Mouse (Mus musculus) right cerebral cortex, adult 18-20 months (tissue): ENCODE measurements around the gene Msx1.

Source experiments
- DNase-seq: peaks from one replicate; pipeline ENCODE4 v3.0.0; 2022; ENCODE audit warnings: mixed read lengths

Gene Msx1

GRCm38 (mm10) chr5:37792154-37792553 lies 32.2 kb downstream of the Msx1 start:
- no peak for DNase-seq

GRCm38 (mm10) chr5:37784847-37785391 lies 39.5 kb downstream of the Msx1 start:
- no peak for DNase-seq

- DNase-seq: no peak
These were observed 41.1 kb downstream of the Msx1 start for GRCm38 (mm10) chr5:37783306-37783705.

- DNase-seq: no peak
These were observed 48.7 kb downstream of the Msx1 start for GRCm38 (mm10) chr5:37775681-37776080.

GRCm38 (mm10) chr5:37774011-37774410 lies 50.4 kb downstream of the Msx1 start:
- no peak for DNase-seq

- DNase-seq: no peak
These were observed 53.5 kb downstream of the Msx1 start for GRCm38 (mm10) chr5:37770870-37771269.
